Mouse (Mus musculus) C2C12 (cell line): ENCODE data around the gene Tmtc2. TPM values are rescaled to one million over a fixed set of nuclear protein-coding genes. Genes with fewer than 3 reads are reported as not detected.

ENCODE experiments used
- H3K27me3 ChIP-seq: one replicate; pipeline ENCODE4 v1.6.1; 2011; ENCODE audit not compliant: control insufficient read depth, insufficient read depth, insufficient read length
- H3K36me3 ChIP-seq: one replicate; pipeline ENCODE4 v1.6.1; 2011; ENCODE audit not compliant: control insufficient read depth, insufficient read depth
- H3K4me3 ChIP-seq: one replicate; pipeline ENCODE4 v1.5.1; 2011; ENCODE audit warnings: mild to moderate bottlenecking, control low read depth; ENCODE audit not compliant: poor library complexity, insufficient read depth, severe bottlenecking
- H3K79me2 ChIP-seq: one replicate; pipeline ENCODE4 v1.6.1; 2011; ENCODE audit not compliant: control insufficient read depth, insufficient read depth
- H3K79me3 ChIP-seq: one replicate; pipeline ENCODE4 v1.6.1; 2011; ENCODE audit warnings: low read depth, control low read depth
- H3ac ChIP-seq: one replicate; pipeline ENCODE3; 2011; ENCODE audit warnings: low read depth; ENCODE audit not compliant: control insufficient read depth, insufficient read length
- CEBPB ChIP-seq: IDR thresholded peaks from one replicate; pipeline ENCODE4 v1.6.1; 2011; ENCODE audit warnings: low read depth, mild to moderate bottlenecking, control low read depth, moderate library complexity
- CTCF ChIP-seq: IDR thresholded peaks from one replicate; pipeline ENCODE4 v1.5.1; 2011; ENCODE audit not compliant: control insufficient read depth, insufficient read depth, insufficient read length
- FOSL1 ChIP-seq: IDR thresholded peaks from one replicate; pipeline ENCODE4 v1.8.0; 2011; ENCODE audit warnings: mild to moderate bottlenecking, low read length; ENCODE audit not compliant: poor library complexity, insufficient read depth, severe bottlenecking
- MAX ChIP-seq: IDR thresholded peaks from one replicate; pipeline ENCODE4 v1.6.1; 2011; ENCODE audit warnings: mild to moderate bottlenecking, control low read depth
- MYOD1 ChIP-seq: IDR thresholded peaks from one replicate; pipeline ENCODE4 v1.6.1; 2011; ENCODE audit warnings: low read depth; ENCODE audit not compliant: control insufficient read depth, insufficient read length
- MYOG ChIP-seq: IDR thresholded peaks from one replicate; pipeline ENCODE4 v1.6.1; 2011; ENCODE audit not compliant: control insufficient read depth, insufficient read length; ENCODE audit errors: extremely low read depth
- USF1 ChIP-seq: IDR thresholded peaks from one replicate; pipeline ENCODE4 v1.6.1; 2011; ENCODE audit warnings: low read depth, mild to moderate bottlenecking, control low read depth, moderate library complexity
- polyA plus RNA-seq: library from polyadenylated mRNA; unstranded; fragments of >200 nt; fragmentation: generic; extraction: Trizol; gene quantifications from one replicate; pipeline ENCODE4 v1.2.1, GENCODE M21; 2012; ENCODE audit warnings: missing spikeins

Tmtc2 gene
- polyA plus RNA-seq, 1 experiment: 0.25 TPM

GRCm38 (mm10) chr10:105399316-105399715, 174.9 kb downstream of the Tmtc2 start:
- TF ChIP-seq FOSL1: no peak
- no peak for TF ChIP-seq USF1
- TF ChIP-seq CTCF: no peak
- TF ChIP-seq MAX: no peak
- no peak for TF ChIP-seq MYOG
- no peak for TF ChIP-seq CEBPB
- TF ChIP-seq MYOD1: no peak
- no peaks in the 10 kb centered on the region for H3K79me3 ChIP-seq
- no peaks in the 10 kb centered on the region for H3K27me3 ChIP-seq
- no peak overlapping the region for H3ac ChIP-seq
- H3K4me3 ChIP-seq: no peak overlapping the region
- H3K36me3 ChIP-seq: no peaks in the 10 kb centered on the region
- H3K79me2 ChIP-seq: no peaks in the 10 kb centered on the region

- no peak overlapping the region for H3K4me3 ChIP-seq
- H3K36me3 ChIP-seq: no peaks in the 10 kb centered on the region
- no peak overlapping the region for H3ac ChIP-seq
- TF ChIP-seq MYOG (no peak), MAX (no peak), FOSL1 (no peak), CEBPB (no peak), USF1 (no peak), MYOD1 (no peak), CTCF (no peak)
- no peaks in the 10 kb centered on the region for H3K27me3 ChIP-seq
- H3K79me2 ChIP-seq: no peaks in the 10 kb centered on the region
- H3K79me3 ChIP-seq: no peaks in the 10 kb centered on the region
Measured at GRCm38 (mm10) chr10:105384065-105384464, 190.2 kb downstream of the Tmtc2 start.

- Histone ChIP-seq H3K79me2 (no peaks in the 10 kb centered on the region), H3K27me3 (no peaks in the 10 kb centered on the region), H3K36me3 (no peaks in the 10 kb centered on the region), H3K4me3 (no peak overlapping the region), H3ac (no peak overlapping the region), H3K79me3 (no peaks in the 10 kb centered on the region)
- TF ChIP-seq MYOD1 (no peak), FOSL1 (no peak), CTCF (no peak), USF1 (no peak), MAX (no peak), CEBPB (no peak), MYOG (no peak)
Measured at GRCm38 (mm10) chr10:105381705-105382104, 192.5 kb downstream of the Tmtc2 start.

- no peaks in the 10 kb centered on the region for H3K27me3 ChIP-seq
- TF ChIP-seq MYOG: no peak
- no peak for TF ChIP-seq CTCF
- TF ChIP-seq FOSL1: no peak
- TF ChIP-seq MYOD1: no peak
- no peak for TF ChIP-seq USF1
- H3K4me3 ChIP-seq: no peak overlapping the region
- H3ac ChIP-seq: no peak overlapping the region
- no peaks in the 10 kb centered on the region for H3K36me3 ChIP-seq
- no peaks in the 10 kb centered on the region for H3K79me2 ChIP-seq
- no peaks in the 10 kb centered on the region for H3K79me3 ChIP-seq
Measured at GRCm38 (mm10) chr10:105381202-105381601, 193.0 kb downstream of the Tmtc2 start.

- no peaks in the 10 kb centered on the region for H3K79me2 ChIP-seq
- no peaks in the 10 kb centered on the region for H3K79me3 ChIP-seq
- TF ChIP-seq MYOG (no peak), CTCF (no peak), FOSL1 (no peak), MAX (no peak), MYOD1 (no peak), USF1 (no peak), CEBPB (no peak)
- no peaks in the 10 kb centered on the region for H3K36me3 ChIP-seq
- H3K4me3 ChIP-seq: no peak overlapping the region
- no peak overlapping the region for H3ac ChIP-seq
- no peaks in the 10 kb centered on the region for H3K27me3 ChIP-seq
Measured at GRCm38 (mm10) chr10:105380584-105380983, 193.7 kb downstream of the Tmtc2 start.

- Histone ChIP-seq H3K4me3 (no peak overlapping the region), H3K27me3 (no peaks in the 10 kb centered on the region), H3K79me2 (no peaks in the 10 kb centered on the region), H3K79me3 (no peaks in the 10 kb centered on the region), H3K36me3 (no peaks in the 10 kb centered on the region), H3ac (no peak overlapping the region)
- no peak for TF ChIP-seq FOSL1
- no peak for TF ChIP-seq MYOD1
- no peak for TF ChIP-seq USF1
- TF ChIP-seq CEBPB: no peak
- TF ChIP-seq MAX: no peak
- TF ChIP-seq CTCF: no peak
Measured at GRCm38 (mm10) chr10:105377711-105378110, 196.5 kb downstream of the Tmtc2 start.
